In the genomic region with DNA sequence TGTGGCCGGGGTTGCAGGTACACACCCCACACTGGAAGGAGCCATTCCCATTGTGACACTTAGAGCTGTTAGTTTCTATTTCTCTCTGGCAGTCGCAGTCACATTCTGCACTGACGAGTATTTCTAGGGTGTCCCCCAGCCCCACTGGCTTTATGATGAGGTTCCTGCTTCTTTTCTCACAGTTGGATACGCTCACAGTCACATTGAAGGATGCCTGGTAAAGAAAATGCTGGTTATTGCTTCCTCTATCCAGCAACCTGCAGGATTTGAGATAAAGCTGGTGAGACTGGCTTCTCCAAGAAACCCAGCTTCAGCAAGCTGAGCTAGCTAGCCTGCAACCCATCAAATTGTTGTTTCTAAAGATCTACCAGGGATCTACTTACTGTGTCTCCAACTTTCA, we compare ENCODE assay signal across 26 mouse cellular contexts.
DNase-seq lines count a peak whose midpoint lies in the region; ATAC-seq lines count a peak whose summit lies in the region.
"Had no signal": no experiment of that assay in that cellular context is flagged by ENCODE, and none has a peak within 500 bp of the region (broad histone marks: within the 10 kb centered on the region; RNA-seq: fewer than 3 reads in every experiment).

No protein-coding gene starts in this region.

- H3K9ac ChIP-seq in midbrain, embryonic 11.5 days (ENCODE audit: low read length), result no peak overlapping the region
- no peak overlapping the region for H3K9ac ChIP-seq in forebrain, embryonic 12.5 days
- H3K9ac ChIP-seq: forebrain, postnatal 0 days; heart, embryonic 13.5 days; hindbrain, embryonic 13.5 days; intestine, embryonic 15.5 days had no signal

- H3K27me3 ChIP-seq in midbrain, embryonic 11.5 days (ENCODE audit: control insufficient read depth, insufficient read depth, low read length), result no peaks in the 10 kb centered on the region
- H3K27me3 ChIP-seq in midbrain, embryonic 10.5 days (ENCODE audit: low read depth, poor library complexity, severe bottlenecking), result no peaks in the 10 kb centered on the region
- H3K27me3 ChIP-seq in forebrain, embryonic 12.5 days, result peaks cover 13% of the 10 kb centered on the region; the same call in 1 of the 2 replicates
- H3K27me3 ChIP-seq: heart, embryonic 13.5 days; hindbrain, embryonic 13.5 days; intestine, embryonic 15.5 days; Patski had no signal

- 95% methylated on average over 4 of the region's 4 CpGs for WGBS in midbrain, embryonic 11.5 days
- WGBS in midbrain, embryonic 10.5 days, result 90% methylated on average over 4 of the region's 4 CpGs
- WGBS in forebrain, embryonic 12.5 days, result 87% methylated on average over 4 of the region's 4 CpGs

- H3K4me2 ChIP-seq in midbrain, embryonic 11.5 days, result no peak overlapping the region
- H3K4me2 ChIP-seq in forebrain, embryonic 12.5 days, result no peak overlapping the region
- H3K4me2 ChIP-seq: heart, embryonic 13.5 days; hindbrain, embryonic 13.5 days; intestine, embryonic 15.5 days had no signal

- ATAC-seq in midbrain, embryonic 11.5 days (ENCODE audit: low FRiP score), result no peak
- ATAC-seq in common myeloid progenitor, adult 5-6 weeks (replicated peaks; ENCODE audit: low read depth, poor library complexity, severe bottlenecking), result peak; percentile 73
- ATAC-seq in megakaryocyte progenitor cell, adult 5-6 weeks (replicated peaks; ENCODE audit: poor library complexity), result peak; percentile 30
- ATAC-seq in forebrain, embryonic 12.5 days (ENCODE audit: low FRiP score), result no peak
- ATAC-seq: forebrain, embryonic 14.5 days; forebrain, postnatal 0 days; hindbrain, embryonic 16.5 days; intestine, embryonic 15.5 days had no signal

- H3K4me3 ChIP-seq in midbrain, embryonic 11.5 days (ENCODE audit: low read depth, low read length), result no peak overlapping the region
- H3K4me3 ChIP-seq in midbrain, embryonic 10.5 days, result no peak overlapping the region
- no peak overlapping the region for H3K4me3 ChIP-seq in forebrain, embryonic 12.5 days (replicated peaks)
- H3K4me3 ChIP-seq: forebrain, embryonic 10.5 days; gastrocnemius, adult 2 months; heart, adult 2 months; heart, embryonic 10.5 days; heart, embryonic 13.5 days; hindbrain, embryonic 10.5 days; hindbrain, embryonic 13.5 days; intestine, embryonic 15.5 days had no signal

- H3K36me3 ChIP-seq in midbrain, embryonic 11.5 days (ENCODE audit: control insufficient read depth, insufficient read depth, low read length), result no peaks in the 10 kb centered on the region
- H3K36me3 ChIP-seq in midbrain, embryonic 10.5 days, result no peaks in the 10 kb centered on the region
- H3K36me3 ChIP-seq in forebrain, embryonic 12.5 days (replicated peaks), result no peaks in the 10 kb centered on the region
- H3K36me3 ChIP-seq: forebrain, embryonic 10.5 days; heart, embryonic 10.5 days; heart, embryonic 13.5 days; hindbrain, embryonic 10.5 days; hindbrain, embryonic 13.5 days; intestine, embryonic 15.5 days had no signal

- no peaks in the 10 kb centered on the region for H3K4me1 ChIP-seq in midbrain, embryonic 11.5 days (ENCODE audit: control insufficient read depth, insufficient read depth, low read length)
- no peaks in the 10 kb centered on the region for H3K4me1 ChIP-seq in midbrain, embryonic 10.5 days
- no peaks in the 10 kb centered on the region for H3K4me1 ChIP-seq in forebrain, embryonic 12.5 days
- H3K4me1 ChIP-seq: forebrain, embryonic 10.5 days; hindbrain, embryonic 10.5 days; hindbrain, embryonic 13.5 days; intestine, embryonic 15.5 days had no signal

- DNase-seq in midbrain, embryonic 11.5 days (ENCODE audit: low spot score, missing footprints), result peak; percentile 65
- DNase-seq in midbrain, embryonic 10.5 days (ENCODE audit: low spot score), result no peak
- DNase-seq in kidney, postnatal 10 days, result no peak
- DNase-seq in cerebellum, postnatal 25 days, result no peak
- DNase-seq: adrenal gland, adult 2 months; adrenal gland, postnatal 14 days; cerebellum, adult 11 months; cerebellum, adult 2 months; cerebellum, adult 9-11 months; cerebellum, postnatal 36 days; forebrain, postnatal 0 days; gastrocnemius, adult 2 months; gastrocnemius, postnatal 25 days; heart, adult 2 months had no signal

- no peaks in the 10 kb centered on the region for H3K9me3 ChIP-seq in midbrain, embryonic 11.5 days (ENCODE audit: control insufficient read depth, low read length)
- H3K9me3 ChIP-seq in midbrain, embryonic 10.5 days (replicated peaks), result no peaks in the 10 kb centered on the region
- no peaks in the 10 kb centered on the region for H3K9me3 ChIP-seq in forebrain, embryonic 12.5 days
- H3K9me3 ChIP-seq: forebrain, embryonic 10.5 days; heart, embryonic 10.5 days; heart, embryonic 13.5 days; hindbrain, embryonic 10.5 days; hindbrain, embryonic 13.5 days; intestine, embryonic 15.5 days had no signal

- H3K27ac ChIP-seq in midbrain, embryonic 11.5 days (ENCODE audit: low read depth, low read length), result no peak overlapping the region
- H3K27ac ChIP-seq in midbrain, embryonic 10.5 days (replicated peaks), result no peak overlapping the region
- H3K27ac ChIP-seq in forebrain, embryonic 12.5 days, result no peak overlapping the region
- H3K27ac ChIP-seq: forebrain, embryonic 10.5 days; gastrocnemius, adult 2 months; heart, adult 2 months; heart, embryonic 13.5 days; hindbrain, embryonic 10.5 days; hindbrain, embryonic 13.5 days; intestine, embryonic 15.5 days had no signal

Comparison
In these comparisons a context has a peak if more than half of its experiments do, and no peak if none do; other contexts are left out.
1. ATAC-seq: peak in common myeloid progenitor, adult 5-6 weeks (single experiment) and megakaryocyte progenitor cell, adult 5-6 weeks (single experiment); none in midbrain, embryonic 11.5 days (single experiment) and forebrain, embryonic 12.5 days (single experiment).